Mouse (Mus musculus): ENCODE data around the gene Ccr7. TPM values are rescaled to one million over a fixed set of nuclear protein-coding genes. Genes with fewer than 3 reads are reported as not detected.

Gene Ccr7
- polyA plus RNA-seq (2015; fragmentation: Nextera tagmentation; extraction: Ambion mirVana) = 0.14 TPM in 1 of 2 replicates, not detected in the other

GRCm38 (mm10) chr11:99154987-99155641 lies at the start of gene Ccr7:
Gene Ccr7, minus strand, starts transcription at chr11:99155077.
- Histone ChIP-seq H3K4me1 (no peaks in the 10 kb centered on the region), H3K36me3 (ENCODE audit: poor library complexity, severe bottlenecking) (no peaks in the 10 kb centered on the region), H3K4me3 (no peak within 1 kb of the TSS), H3K27me3 (no peaks in the 10 kb centered on the region), H3K9ac (no peak within 1 kb of the TSS), H3K4me2 (no peak within 1 kb of the TSS), H3K27ac (no peak within 1 kb of the TSS), H3K9me3 (replicated peaks) (no peaks in the 10 kb centered on the region; the same call in 1 of the 2 replicates)
- WGBS = 78% methylated on average over 12 of the region's 12 CpGs
- ATAC-seq = no peak

GRCm38 (mm10) chr11:99189154-99189582 lies 34.3 kb upstream of the Ccr7 start:
- 25% methylated on average over 14 of the region's 14 CpGs for WGBS
- no peak for ATAC-seq
- H3K27me3 ChIP-seq = peaks cover 7% of the 10 kb centered on the region; the same call in 1 of the 2 replicates
- H3K4me1 ChIP-seq = no peaks in the 10 kb centered on the region
- no peak overlapping the region for H3K4me3 ChIP-seq
- no peak overlapping the region for H3K4me2 ChIP-seq
- no peak overlapping the region for H3K27ac ChIP-seq
- no peak overlapping the region for H3K9ac ChIP-seq
- H3K9me3 ChIP-seq (replicated peaks) = no peaks in the 10 kb centered on the region
- H3K36me3 ChIP-seq (ENCODE audit: poor library complexity, severe bottlenecking) = no peaks in the 10 kb centered on the region

DNA sequence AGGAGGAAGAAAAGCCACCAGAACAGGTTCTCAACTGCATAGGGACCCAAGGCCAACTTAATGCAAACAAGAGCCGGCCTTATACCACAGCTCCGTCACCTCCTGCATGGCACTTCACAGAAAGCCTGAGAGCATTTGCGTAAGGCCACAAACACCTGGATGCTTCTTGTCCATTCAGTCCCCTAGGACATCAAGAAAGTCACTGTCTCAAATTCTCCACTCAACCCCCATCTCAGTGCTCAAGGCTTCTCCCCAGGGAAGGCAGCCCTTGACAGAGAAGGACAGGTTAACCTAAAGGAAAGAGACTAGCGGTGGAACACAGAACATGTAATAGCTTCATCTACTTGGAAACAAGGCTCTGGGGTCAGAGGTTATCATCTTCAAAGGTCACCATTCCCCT lies 32.5 kb upstream of the Ccr7 start:
- no peaks in the 10 kb centered on the region for H3K4me1 ChIP-seq
- no peaks in the 10 kb centered on the region for H3K36me3 ChIP-seq (ENCODE audit: poor library complexity, severe bottlenecking)
- no peaks in the 10 kb centered on the region for H3K9me3 ChIP-seq (replicated peaks)
- WGBS = 95% methylated on average over 4 of the region's 4 CpGs
- H3K9ac ChIP-seq = no peak overlapping the region
- no peak overlapping the region for H3K4me3 ChIP-seq
- H3K4me2 ChIP-seq = no peak overlapping the region
- no peak for ATAC-seq
- no peak overlapping the region for H3K27ac ChIP-seq
- peaks cover 7% of the 10 kb centered on the region; the same call in 1 of the 2 replicates for H3K27me3 ChIP-seq

- no peaks in the 10 kb centered on the region for H3K36me3 ChIP-seq (ENCODE audit: poor library complexity, severe bottlenecking)
- WGBS = 64% methylated on average over 2 of the region's 2 CpGs
- H3K4me3 ChIP-seq = no peak overlapping the region
- H3K4me1 ChIP-seq = no peaks in the 10 kb centered on the region
- no peaks in the 10 kb centered on the region for H3K9me3 ChIP-seq (replicated peaks)
- no peak overlapping the region for H3K4me2 ChIP-seq
- peaks cover 7% of the 10 kb centered on the region; the same call in 1 of the 2 replicates for H3K27me3 ChIP-seq
- H3K9ac ChIP-seq = no peak overlapping the region
- no peak overlapping the region for H3K27ac ChIP-seq
- ATAC-seq = no peak
These were observed 32.0 kb upstream of the Ccr7 start for GRCm38 (mm10) chr11:99186836-99187235.

GRCm38 (mm10) chr11:99182575-99182974 lies 27.7 kb upstream of the Ccr7 start:
- Histone ChIP-seq H3K27me3 (no peaks in the 10 kb centered on the region), H3K9me3 (replicated peaks) (no peaks in the 10 kb centered on the region; the same call in 1 of the 2 replicates), H3K4me2 (no peak overlapping the region), H3K36me3 (ENCODE audit: poor library complexity, severe bottlenecking) (no peaks in the 10 kb centered on the region), H3K27ac (no peak overlapping the region), H3K9ac (no peak overlapping the region), H3K4me1 (no peaks in the 10 kb centered on the region), H3K4me3 (no peak overlapping the region)
- no peak for ATAC-seq
- 76% methylated on average over 11 of the region's 11 CpGs for WGBS

GRCm38 (mm10) chr11:99180071-99180470 lies 25.2 kb upstream of the Ccr7 start:
- no peak overlapping the region for H3K4me2 ChIP-seq
- H3K4me1 ChIP-seq = no peaks in the 10 kb centered on the region
- no peaks in the 10 kb centered on the region for H3K36me3 ChIP-seq (ENCODE audit: poor library complexity, severe bottlenecking)
- ATAC-seq = no peak
- WGBS = 88% methylated on average over 5 of the region's 5 CpGs
- no peaks in the 10 kb centered on the region for H3K27me3 ChIP-seq
- H3K9me3 ChIP-seq (replicated peaks) = no peaks in the 10 kb centered on the region; the same call in 1 of the 2 replicates
- no peak overlapping the region for H3K27ac ChIP-seq
- no peak overlapping the region for H3K9ac ChIP-seq
- no peak overlapping the region for H3K4me3 ChIP-seq

GRCm38 (mm10) chr11:99177925-99178198 lies 23.0 kb upstream of the Ccr7 start:
- H3K9me3 ChIP-seq (replicated peaks) = no peaks in the 10 kb centered on the region; the same call in 1 of the 2 replicates
- no peaks in the 10 kb centered on the region for H3K36me3 ChIP-seq (ENCODE audit: poor library complexity, severe bottlenecking)
- no peak overlapping the region for H3K27ac ChIP-seq
- H3K4me1 ChIP-seq = no peaks in the 10 kb centered on the region
- ATAC-seq = no peak
- H3K4me2 ChIP-seq = no peak overlapping the region
- 80% methylated on average over 2 of the region's 3 CpGs for WGBS
- H3K9ac ChIP-seq = no peak overlapping the region
- no peak overlapping the region for H3K4me3 ChIP-seq
- no peaks in the 10 kb centered on the region for H3K27me3 ChIP-seq

DNA sequence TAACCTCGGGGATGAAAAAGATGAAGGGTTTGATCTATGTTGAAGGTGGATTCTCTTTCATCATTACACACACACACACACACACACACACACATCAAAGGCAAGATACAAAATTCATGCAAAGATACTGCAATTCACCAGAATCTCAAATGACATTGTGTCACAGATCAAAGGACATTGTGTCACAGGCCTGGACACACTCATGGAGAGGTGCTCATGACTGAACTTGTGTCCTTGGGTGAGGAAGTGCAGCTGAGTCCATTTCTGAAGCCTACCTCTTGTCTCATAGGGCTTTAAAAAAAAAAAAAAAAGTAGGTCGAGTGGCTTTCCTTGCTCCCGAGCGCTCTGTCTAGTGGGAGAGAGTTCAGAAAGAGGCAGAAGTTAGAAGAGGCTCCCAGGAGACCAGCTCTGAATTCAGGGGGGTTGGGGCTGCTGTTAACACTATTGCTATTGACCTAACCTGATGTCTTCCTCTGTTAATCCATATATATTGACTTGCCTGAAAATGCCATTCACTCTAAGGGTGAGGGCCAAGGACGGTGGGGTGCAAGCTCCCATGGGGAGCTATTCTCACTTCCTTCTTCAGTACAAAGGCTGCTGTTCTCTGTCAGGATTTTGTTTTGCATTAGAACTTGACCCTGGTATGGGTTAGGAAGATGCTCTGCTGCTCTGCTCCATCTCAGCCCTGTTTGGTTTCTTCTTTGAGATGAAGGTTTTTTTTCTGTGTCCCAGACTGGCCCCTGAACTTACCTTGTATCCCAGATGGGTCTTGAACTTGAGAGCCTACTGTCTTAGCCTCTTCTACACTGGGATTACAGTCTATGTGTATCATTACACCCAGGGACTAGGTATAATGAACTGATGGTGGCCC lies 22.4 kb upstream of the Ccr7 start:
- Histone ChIP-seq H3K36me3 (ENCODE audit: poor library complexity, severe bottlenecking) (no peaks in the 10 kb centered on the region), H3K4me1 (no peaks in the 10 kb centered on the region), H3K27ac (no peak overlapping the region), H3K9ac (no peak overlapping the region), H3K27me3 (no peaks in the 10 kb centered on the region), H3K4me3 (no peak overlapping the region), H3K4me2 (no peak overlapping the region), H3K9me3 (replicated peaks) (no peaks in the 10 kb centered on the region; the same call in 1 of the 2 replicates)
- WGBS = 67% methylated on average over 5 of the region's 5 CpGs
- ATAC-seq = no peak

DNA sequence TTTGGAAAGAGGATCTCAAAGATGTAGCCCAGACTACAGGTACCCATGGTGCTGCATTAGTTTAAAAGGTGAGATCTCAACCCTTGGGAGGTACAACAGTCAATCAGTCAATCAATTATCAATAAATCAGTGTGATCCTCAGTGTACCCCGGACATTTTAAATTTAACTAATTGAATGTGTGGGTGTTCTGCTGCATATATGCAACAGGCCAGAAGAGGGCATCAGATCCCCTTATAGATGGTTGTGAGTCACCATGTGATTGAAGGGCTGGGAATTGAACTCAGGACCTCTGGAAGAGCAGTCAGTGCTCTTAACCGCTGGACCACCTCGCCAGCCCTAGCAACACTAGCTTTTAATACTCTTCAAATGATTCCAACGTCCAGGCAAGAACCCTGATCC lies 17.1 kb upstream of the Ccr7 start:
- H3K27ac ChIP-seq = no peak overlapping the region
- no peaks in the 10 kb centered on the region for H3K36me3 ChIP-seq (ENCODE audit: poor library complexity, severe bottlenecking)
- 86% methylated on average over 4 of the region's 4 CpGs for WGBS
- H3K4me2 ChIP-seq = no peak overlapping the region
- H3K9me3 ChIP-seq (replicated peaks) = no peaks in the 10 kb centered on the region
- H3K27me3 ChIP-seq = no peaks in the 10 kb centered on the region
- no peak overlapping the region for H3K4me3 ChIP-seq
- no peak for ATAC-seq
- no peaks in the 10 kb centered on the region for H3K4me1 ChIP-seq
- no peak overlapping the region for H3K9ac ChIP-seq

GRCm38 (mm10) chr11:99171442-99171841 lies 16.6 kb upstream of the Ccr7 start:
- no peak overlapping the region for H3K9ac ChIP-seq
- H3K9me3 ChIP-seq (replicated peaks) = no peaks in the 10 kb centered on the region
- no peak overlapping the region for H3K27ac ChIP-seq
- no peak overlapping the region for H3K4me2 ChIP-seq
- no peaks in the 10 kb centered on the region for H3K36me3 ChIP-seq (ENCODE audit: poor library complexity, severe bottlenecking)
- H3K27me3 ChIP-seq = no peaks in the 10 kb centered on the region
- 73% methylated on average over 2 of the region's 2 CpGs for WGBS
- H3K4me3 ChIP-seq = no peak overlapping the region
- ATAC-seq = no peak
- no peaks in the 10 kb centered on the region for H3K4me1 ChIP-seq

GRCm38 (mm10) chr11:99170547-99171267 lies 15.8 kb upstream of the Ccr7 start:
- WGBS = 81% methylated on average over 12 of the region's 12 CpGs
- H3K27ac ChIP-seq = no peak overlapping the region
- no peaks in the 10 kb centered on the region for H3K27me3 ChIP-seq
- no peak overlapping the region for H3K4me2 ChIP-seq
- H3K4me3 ChIP-seq = no peak overlapping the region
- H3K36me3 ChIP-seq (ENCODE audit: poor library complexity, severe bottlenecking) = no peaks in the 10 kb centered on the region
- H3K9me3 ChIP-seq (replicated peaks) = no peaks in the 10 kb centered on the region
- no peak overlapping the region for H3K9ac ChIP-seq
- H3K4me1 ChIP-seq = no peaks in the 10 kb centered on the region
- ATAC-seq = no peak

- Histone ChIP-seq H3K4me3 (no peak overlapping the region), H3K4me2 (no peak overlapping the region), H3K9me3 (replicated peaks) (no peaks in the 10 kb centered on the region), H3K36me3 (ENCODE audit: poor library complexity, severe bottlenecking) (no peaks in the 10 kb centered on the region), H3K27me3 (no peaks in the 10 kb centered on the region), H3K9ac (no peak overlapping the region), H3K27ac (no peak overlapping the region), H3K4me1 (no peaks in the 10 kb centered on the region)
- 89% methylated on average over 6 of the region's 6 CpGs for WGBS
- ATAC-seq = no peak
These were observed 15.1 kb upstream of the Ccr7 start for GRCm38 (mm10) chr11:99170005-99170404.

Measured in forebrain, embryonic 13.5 days (tissue).